Mouse (Mus musculus): ENCODE data around the gene Akap7. TPM values are rescaled to one million over a fixed set of nuclear protein-coding genes. Genes with fewer than 3 reads are reported as not detected.

Gene Akap7
- total and polyA plus RNA-seq, 3 experiments = 1.9 to 7.7 TPM; not detected in 1

DNA sequence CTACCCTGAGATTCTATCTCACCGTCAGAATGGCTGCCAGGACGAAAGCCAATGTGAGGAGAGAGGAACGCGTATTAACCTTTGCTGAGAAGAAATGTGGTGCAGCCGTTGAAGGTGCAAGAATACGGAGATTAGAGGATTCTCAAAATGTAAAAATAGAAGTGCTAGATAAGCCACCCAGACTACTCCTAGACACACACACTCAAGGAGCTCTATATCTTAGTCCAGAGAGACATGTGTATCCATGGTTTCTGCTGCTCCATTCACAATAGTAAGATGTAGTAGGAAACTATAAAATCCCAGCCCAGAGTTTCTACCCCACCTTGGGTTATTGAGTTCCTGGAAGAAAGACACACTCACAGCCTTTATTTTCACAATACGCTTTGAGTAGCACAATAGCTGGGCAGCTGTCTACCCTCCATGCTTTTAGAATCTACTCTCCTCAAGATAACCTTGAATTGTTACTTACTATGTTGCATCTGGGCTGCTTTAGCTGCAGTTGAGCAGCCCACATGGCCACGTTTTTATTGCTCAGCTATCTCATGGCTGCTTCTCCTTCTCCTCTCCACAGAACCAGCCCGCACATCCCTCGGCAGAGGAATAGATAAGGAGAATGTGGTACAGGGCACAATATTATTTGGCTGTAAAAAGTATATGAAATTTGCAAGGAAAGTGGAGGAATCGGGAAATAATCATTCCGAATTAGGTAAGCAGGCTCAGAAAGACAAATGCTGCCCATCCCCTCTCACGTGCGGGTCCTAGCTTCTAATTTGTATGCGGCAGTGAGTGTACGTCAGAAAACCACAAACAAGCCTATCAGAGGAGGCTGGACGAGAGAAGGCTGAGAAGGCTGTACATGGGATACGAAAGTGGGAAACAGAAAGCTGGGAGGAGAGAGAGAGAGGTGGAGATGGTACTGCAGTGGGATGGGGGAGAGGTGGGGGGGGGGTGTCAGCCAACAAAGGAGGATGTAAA is 162.6 kb downstream of the Akap7 start:
- Histone ChIP-seq H3K4me1 (ENCODE audit: control insufficient read depth in 1 of 2, insufficient read depth in 2 of 2, low read length in 2 of 2) (peaks cover 4 to 17% of the 10 kb centered on the region in 2 experiments), H3K9ac (ENCODE audit: control insufficient read depth, low read depth, low read length, poor library complexity, severe bottlenecking) (peak overlapping the region; percentile 68), H3K79me2 (ENCODE audit: control insufficient read depth, insufficient read depth, low read length, poor library complexity) (no peaks in the 10 kb centered on the region), H3K4me3 (ENCODE audit: control insufficient read depth in 1 of 2, insufficient read depth in 1 of 2, low read depth in 2 of 2, low read length in 2 of 2) (peak overlapping the region; percentile 60 to 70), H3K27me3 (ENCODE audit: control insufficient read depth in 1 of 2, insufficient read depth in 2 of 2, low read length in 2 of 2) (no peaks in the 10 kb centered on the region), H3K27ac (ENCODE audit: control insufficient read depth, low read depth, low read length) (peak overlapping the region; percentile 93), H3K36me3 (ENCODE audit: control insufficient read depth in 1 of 2, insufficient read depth in 2 of 2, low read length in 2 of 2) (peaks cover 0 to 14% of the 10 kb centered on the region in 2 experiments; a peak in 2 of 4 replicates), H3K9me3 (replicated peaks; ENCODE audit: insufficient read depth, low read length) (no peaks in the 10 kb centered on the region)
- TF ChIP-seq ETS1 (IDR thresholded peaks at IDR 0.05; ENCODE audit: low read depth, low read length) (peak; percentile 47), MAFK (IDR thresholded peaks at IDR 0.05; ENCODE audit: borderline replicate concordance, low read depth, low read length) (no peak), MYC (IDR thresholded peaks at IDR 0.05; ENCODE audit: low read depth, low read length) (peak; percentile 92; the same call in 1 of the 2 replicates), MEF2A (IDR thresholded peaks at IDR 0.05; ENCODE audit: extremely low read depth, insufficient replicate concordance, low read depth, low read length, poor library complexity, severe bottlenecking) (peak; percentile 90; the same call in 1 of the 2 replicates), EP300 (IDR thresholded peaks at IDR 0.05; ENCODE audit: low read depth in 1 of 2, low read length in 2 of 2) (peak; percentile 13 to 66; a peak in 3 of 4 replicates), NELFE (IDR thresholded peaks at IDR 0.05; ENCODE audit: low read depth, low read length) (peak; percentile 37), CTCF (IDR thresholded peaks at IDR 0.05 in 2 of 3, conservative IDR thresholded peaks at IDR 0.05 in 1 of 3; ENCODE audit: control insufficient read depth in 1 of 3, insufficient read depth in 1 of 3, low read depth in 2 of 3, low read length in 3 of 3, poor library complexity in 1 of 3, severe bottlenecking in 1 of 3) (no peak), BHLHE40 (IDR thresholded peaks at IDR 0.05; ENCODE audit: borderline replicate concordance, low read depth, low read length) (peak; percentile 96), MAZ (IDR thresholded peaks at IDR 0.05; ENCODE audit: low read depth, low read length) (peak; percentile 21; the same call in 1 of the 2 replicates), MXI1 (IDR thresholded peaks at IDR 0.05; ENCODE audit: low read depth, low read length) (peak; percentile 91), TBP (IDR thresholded peaks at IDR 0.05; ENCODE audit: low read depth, low read length) (0 out of 2 replicates have a peak, but pooled peaks have one; percentile 6), GATA1 (IDR thresholded peaks at IDR 0.05; ENCODE audit: low read depth, low read length) (peak; percentile 73), RAD21 (IDR thresholded peaks at IDR 0.05; ENCODE audit: low read depth, low read length) (no peak), USF2 (IDR thresholded peaks at IDR 0.05; ENCODE audit: borderline replicate concordance in 1 of 2, insufficient read depth in 1 of 2, low read depth in 1 of 2, low read length in 2 of 2) (no peak), MAX (IDR thresholded peaks at IDR 0.05; ENCODE audit: low read length) (peak; percentile 74)
- DNase-seq (ENCODE audit: low read depth, low spot score) = peak; percentile 82

GRCm38 (mm10) chr10:25141781-25142180 is 165.9 kb downstream of the Akap7 start:
- H3K27me3 ChIP-seq (ENCODE audit: control insufficient read depth in 1 of 2, insufficient read depth in 2 of 2, low read length in 2 of 2) = no peaks in the 10 kb centered on the region
- no peaks in the 10 kb centered on the region for H3K79me2 ChIP-seq (ENCODE audit: control insufficient read depth, insufficient read depth, low read length, poor library complexity)
- no peak for DNase-seq (ENCODE audit: low read depth, low spot score)
- peaks cover 0 to 14% of the 10 kb centered on the region in 2 experiments; a peak in 2 of 4 replicates for H3K36me3 ChIP-seq (ENCODE audit: control insufficient read depth in 1 of 2, insufficient read depth in 2 of 2, low read length in 2 of 2)
- no peaks in the 10 kb centered on the region for H3K9me3 ChIP-seq (replicated peaks; ENCODE audit: insufficient read depth, low read length)
- no peak overlapping the region for H3K4me3 ChIP-seq (ENCODE audit: control insufficient read depth in 1 of 2, insufficient read depth in 1 of 2, low read depth in 2 of 2, low read length in 2 of 2)
- H3K27ac ChIP-seq (ENCODE audit: control insufficient read depth, low read depth, low read length) = no peak overlapping the region
- no peak overlapping the region for H3K9ac ChIP-seq (ENCODE audit: control insufficient read depth, low read depth, low read length, poor library complexity, severe bottlenecking)
- H3K4me1 ChIP-seq (ENCODE audit: control insufficient read depth in 1 of 2, insufficient read depth in 2 of 2, low read length in 2 of 2) = peaks cover 4 to 17% of the 10 kb centered on the region in 2 experiments
- TF ChIP-seq UBTF (IDR thresholded peaks at IDR 0.05; ENCODE audit: borderline replicate concordance, insufficient read depth, low read depth, low read length) (no peak), TAL1 (IDR thresholded peaks at IDR 0.05; ENCODE audit: low read length) (no peak), MAFK (IDR thresholded peaks at IDR 0.05; ENCODE audit: borderline replicate concordance, low read depth, low read length) (no peak), GABPA (IDR thresholded peaks at IDR 0.05; ENCODE audit: low read depth, low read length) (no peak), MXI1 (IDR thresholded peaks at IDR 0.05; ENCODE audit: low read depth, low read length) (no peak), TCF12 (IDR thresholded peaks at IDR 0.05; ENCODE audit: low read depth, low read length) (no peak), USF2 (IDR thresholded peaks at IDR 0.05; ENCODE audit: borderline replicate concordance in 1 of 2, insufficient read depth in 1 of 2, low read depth in 1 of 2, low read length in 2 of 2) (no peak), MAX (IDR thresholded peaks at IDR 0.05; ENCODE audit: low read length) (no peak), GATA1 (IDR thresholded peaks at IDR 0.05; ENCODE audit: low read depth, low read length) (no peak), KAT2A (conservative IDR thresholded peaks at IDR 0.05; ENCODE audit: low read depth, low read length) (no peak), SMC3 (IDR thresholded peaks at IDR 0.05; ENCODE audit: low read depth, low read length) (no peak), CHD1 (IDR thresholded peaks at IDR 0.05; ENCODE audit: low read depth, low read length) (no peak), ZNF384 (IDR thresholded peaks at IDR 0.05; ENCODE audit: low read depth, low read length) (no peak), USF1 (IDR thresholded peaks at IDR 0.05; ENCODE audit: low read depth, low read length) (no peak), E2F4 (IDR thresholded peaks at IDR 0.05; ENCODE audit: borderline replicate concordance, low read depth, low read length) (no peak), ZMIZ1 (IDR thresholded peaks at IDR 0.05; ENCODE audit: low read depth, low read length) (no peak), JUND (IDR thresholded peaks at IDR 0.05; ENCODE audit: low read depth, low read length) (no peak), POLR2AphosphoS2 (IDR thresholded peaks at IDR 0.05; ENCODE audit: low read length) (no peak)
